Mouse (Mus musculus): ENCODE results near the gene Rpl23.
"Not testable (repeated sequence)": the region's sequence is repeated elsewhere in the genome, so short reads cannot be mapped to it uniquely, and the experiment has no call there.

The Rpl23 gene

GRCm38 (mm10) chr11:97766154-97766881, 15.9 kb downstream of the Rpl23 start, which contains the start of gene Cwc25:
TSS of gene Cwc25 (minus strand) at chr11:97766556.
- peak; percentile 86 for DNase-seq (ENCODE audit: low spot score)

- DNase-seq (ENCODE audit: low spot score): no peak
These were observed 20.6 kb downstream of the Rpl23 start for GRCm38 (mm10) chr11:97761638-97762037.

GRCm38 (mm10) chr11:97758942-97759341, 23.3 kb downstream of the Rpl23 start:
- DNase-seq (ENCODE audit: low spot score): no peak

GRCm38 (mm10) chr11:97758125-97758524, 24.1 kb downstream of the Rpl23 start:
- DNase-seq (ENCODE audit: low spot score): no peak

DNA sequence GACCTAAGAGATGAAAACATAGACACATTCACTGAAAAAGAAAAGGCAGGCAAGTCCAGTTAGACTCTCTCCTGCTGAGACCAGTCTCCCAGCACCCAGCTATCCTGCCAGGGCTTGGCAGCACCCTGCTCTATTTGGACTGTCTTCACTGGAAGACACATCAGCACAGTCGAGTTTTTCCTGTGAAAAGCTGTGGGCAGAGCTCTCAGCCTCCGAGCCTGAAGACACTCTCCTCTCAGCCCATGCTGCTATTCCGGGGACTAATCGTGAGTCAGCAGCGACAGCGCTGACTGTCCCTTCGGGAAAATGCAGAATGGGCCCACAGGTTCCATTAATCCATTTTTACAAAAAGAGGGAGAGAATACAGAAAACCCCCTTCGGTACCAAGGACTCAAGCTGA, 29.0 kb downstream of the Rpl23 start:
- no peak for DNase-seq (ENCODE audit: low spot score)

GRCm38 (mm10) chr11:97748496-97748895, 33.7 kb downstream of the Rpl23 start:
- DNase-seq (ENCODE audit: low spot score): no peak

- no peak for DNase-seq (ENCODE audit: low spot score)
These were observed 34.5 kb downstream of the Rpl23 start for GRCm38 (mm10) chr11:97747773-97748172.

DNA sequence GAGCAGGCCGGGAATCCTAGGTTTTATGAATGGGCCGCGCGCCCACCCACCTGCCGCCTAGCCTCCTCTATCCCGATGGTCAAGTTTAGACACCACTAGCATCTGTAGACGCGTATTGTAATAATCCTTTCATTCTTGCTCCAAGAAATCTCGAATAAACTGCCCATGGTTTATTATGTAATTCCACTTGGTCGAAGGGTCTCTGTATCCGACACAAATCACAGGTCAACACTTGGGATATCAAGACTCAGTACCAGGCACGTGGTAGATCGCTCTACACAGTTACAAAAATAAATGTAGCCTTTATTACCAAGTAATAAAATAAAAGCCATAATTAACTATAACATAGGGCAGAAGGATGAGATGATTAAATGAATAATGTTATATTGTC, 36.9 kb downstream of the Rpl23 start:
- DNase-seq (ENCODE audit: low spot score): no peak

GRCm38 (mm10) chr11:97744718-97745330, 37.4 kb downstream of the Rpl23 start:
- peak; percentile 95 for DNase-seq (ENCODE audit: low spot score)

- DNase-seq (ENCODE audit: low spot score): no peak
These were observed 38.0 kb downstream of the Rpl23 start, which contains the start of gene Pip4k2b for GRCm38 (mm10) chr11:97744063-97744717. TSS of gene Pip4k2b (minus strand) at chr11:97744704.

GRCm38 (mm10) chr11:97743423-97743822, 38.8 kb downstream of the Rpl23 start:
- DNase-seq (ENCODE audit: low spot score): no peak

DNA sequence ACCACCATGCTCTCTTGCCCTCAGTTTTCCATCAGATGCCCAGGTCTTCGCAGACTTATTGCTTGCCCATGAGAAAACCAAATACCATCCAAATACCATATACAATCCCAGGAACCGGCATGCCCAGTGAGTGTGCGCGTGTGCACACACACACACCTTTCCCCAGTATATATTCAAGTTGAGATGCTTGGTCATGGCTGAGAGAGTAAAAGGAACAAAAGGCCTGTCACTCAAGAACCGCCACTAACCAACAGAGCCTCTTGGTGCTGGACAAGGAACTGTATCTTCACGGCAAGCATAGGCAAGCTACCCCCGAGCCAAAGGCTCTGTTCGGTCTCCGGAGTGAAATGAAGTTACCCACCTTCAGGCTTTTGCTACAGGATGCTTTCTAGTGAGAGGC, 39.6 kb downstream of the Rpl23 start:
- no peak for DNase-seq (ENCODE audit: low spot score)

- no peak for DNase-seq (ENCODE audit: low spot score)
These were observed 40.1 kb downstream of the Rpl23 start for GRCm38 (mm10) chr11:97742157-97742556.

- no peak for DNase-seq (ENCODE audit: low spot score)
These were observed 42.0 kb downstream of the Rpl23 start for GRCm38 (mm10) chr11:97740190-97740589.

DNA sequence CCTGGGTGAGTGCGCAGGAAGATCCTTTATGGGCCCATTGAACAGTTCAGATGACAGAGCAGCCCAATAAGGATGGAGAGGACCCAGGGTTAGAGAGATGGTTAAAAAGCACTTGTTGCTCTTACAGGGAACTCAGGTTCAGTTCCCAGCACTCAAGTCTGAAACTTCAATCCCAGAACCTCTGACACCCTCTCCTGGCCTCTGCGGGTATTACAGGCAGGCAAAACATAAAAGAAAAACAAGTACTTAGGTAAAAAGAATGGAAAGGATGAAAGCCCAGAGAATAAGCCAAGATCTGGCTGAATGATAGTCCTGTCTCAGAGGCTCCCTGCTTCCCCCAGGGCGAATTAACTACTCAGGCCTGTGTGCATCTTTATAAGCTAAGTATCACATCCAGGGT, 43.1 kb downstream of the Rpl23 start:
- no peak for DNase-seq (ENCODE audit: low spot score)

DNA sequence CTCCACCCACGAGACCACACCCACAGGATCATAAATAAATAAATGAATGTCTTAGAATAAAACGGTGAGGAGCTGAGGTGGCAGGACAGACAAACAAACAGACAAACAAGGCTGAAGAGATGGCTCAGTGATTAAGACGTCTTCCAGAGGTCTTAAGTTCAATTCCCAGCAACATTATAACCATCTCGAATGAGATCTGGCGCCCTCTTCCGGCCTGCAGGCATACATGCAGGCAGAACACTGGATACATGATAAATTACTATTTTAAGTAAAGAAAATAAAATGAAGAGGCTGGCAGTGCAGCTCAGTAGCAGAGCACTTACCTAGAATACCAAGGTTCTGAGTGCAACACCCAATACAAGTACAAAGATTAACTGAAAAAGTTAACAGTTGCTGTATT, 43.5 kb downstream of the Rpl23 start:
- no peak for DNase-seq (ENCODE audit: low spot score)

GRCm38 (mm10) chr11:97737600-97737999, 44.6 kb downstream of the Rpl23 start:
- DNase-seq (ENCODE audit: low spot score): no peak

DNA sequence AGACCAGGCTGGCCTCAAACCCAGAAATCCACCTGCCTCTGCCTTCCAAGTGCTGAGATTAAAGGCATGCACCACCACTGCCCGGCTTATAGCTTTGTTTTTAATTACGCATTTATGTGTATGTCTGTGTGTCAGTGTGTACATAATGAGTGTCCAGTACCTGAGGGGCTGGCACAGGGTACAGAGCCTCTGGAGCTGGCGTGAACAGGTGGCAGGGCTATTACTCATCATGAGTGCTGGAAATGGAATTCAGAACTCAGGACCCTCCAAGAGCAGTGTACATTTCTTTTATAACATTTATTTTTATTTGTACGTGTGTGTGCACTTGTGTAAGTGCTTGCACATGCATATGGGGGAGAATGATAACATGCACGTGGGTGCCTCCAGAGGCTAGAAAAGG, 45.6 kb downstream of the Rpl23 start:
- no peak for DNase-seq (ENCODE audit: low spot score)

- not testable (repeated sequence) for DNase-seq (ENCODE audit: low spot score)
These were observed 47.4 kb downstream of the Rpl23 start for GRCm38 (mm10) chr11:97734810-97735209.

DNA sequence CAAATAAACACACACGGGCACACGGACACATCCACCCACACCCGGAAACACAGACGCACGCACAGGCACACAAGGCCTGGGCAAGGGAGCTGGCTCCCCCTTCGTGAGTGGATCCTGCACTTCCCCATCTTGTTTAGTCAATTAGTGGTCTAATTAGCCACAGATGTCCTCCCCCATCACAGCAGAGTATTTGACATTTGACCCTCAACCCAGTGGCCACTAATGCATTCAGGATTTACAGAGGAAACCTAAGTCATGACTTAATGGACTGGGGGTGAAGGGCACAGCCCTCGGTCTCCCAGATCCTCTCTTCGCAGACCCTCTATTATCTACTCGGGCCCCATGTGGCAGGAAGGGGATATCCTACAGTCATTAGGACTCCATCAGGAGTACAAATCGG, 48.5 kb downstream of the Rpl23 start:
- no peak for DNase-seq (ENCODE audit: low spot score)

GRCm38 (mm10) chr11:97728730-97729129, 53.5 kb downstream of the Rpl23 start:
- DNase-seq (ENCODE audit: low spot score): no peak

DNA sequence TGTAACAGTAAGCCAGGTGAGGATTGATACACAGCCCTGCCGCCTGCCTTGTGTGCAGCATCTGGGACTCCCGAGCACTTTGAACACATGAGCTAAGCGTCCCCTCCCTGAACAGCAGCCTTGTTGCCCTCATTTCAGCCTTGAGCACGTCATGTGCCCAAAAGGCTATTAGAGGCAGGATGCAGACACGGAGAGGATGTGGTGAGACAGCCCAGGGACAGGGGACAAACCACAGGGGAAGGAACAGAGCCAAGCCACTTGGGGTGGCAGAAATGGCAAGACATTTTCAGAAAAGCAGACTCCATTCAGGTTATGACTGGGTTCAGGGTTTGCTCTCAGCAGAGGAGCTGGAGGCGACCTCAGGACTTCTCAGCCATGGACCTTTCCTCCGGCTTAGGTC, 53.9 kb downstream of the Rpl23 start:
- no peak for DNase-seq (ENCODE audit: low spot score)
